Mouse (Mus musculus) hindbrain, postnatal 0 days (tissue): ENCODE measurements around the gene Borcs5. TPM values are rescaled to one million over a fixed set of nuclear protein-coding genes. Genes with fewer than 3 reads are reported as not detected.

Experiments used
- ATAC-seq: fragments of 200-750 bp; cut with Nextera tagmentation; 2 replicates; pipeline ENCODE4 v1.8.0; 2017; ENCODE audit warnings: mild to moderate bottlenecking, moderate TSS enrichment, moderate library complexity
- DNase-seq: peaks from one replicate; pipeline ENCODE4 v3.0.0-alpha.2; 2015; ENCODE audit warnings: low spot score
- H3K27ac ChIP-seq: fragments of 300-500 bp; sonication (generic); 2 replicates; pipeline ENCODE4 v1.5.1; 2014; ENCODE audit warnings: mild to moderate bottlenecking
- H3K27me3 ChIP-seq: fragments of 300-500 bp; sonication (generic); 2 replicates; pipeline ENCODE4 v1.6.1; 2014; ENCODE audit warnings: low read length, mixed read lengths; ENCODE audit not compliant: insufficient read depth
- H3K36me3 ChIP-seq: fragments of 300-500 bp; sonication (generic); 2 replicates; pipeline ENCODE4 v1.6.1; 2014; ENCODE audit warnings: low read length, mixed read lengths; ENCODE audit not compliant: insufficient read depth
- H3K4me1 ChIP-seq: fragments of 300-500 bp; sonication (generic); 2 replicates; pipeline ENCODE4 v1.6.1; 2014; ENCODE audit warnings: antibody characterized with exemption, low read length, mixed read lengths; ENCODE audit not compliant: insufficient read depth
- H3K4me2 ChIP-seq: fragments of 300-500 bp; sonication (generic); 2 replicates; pipeline ENCODE4 v1.6.1; 2014; ENCODE audit warnings: low read depth, mild to moderate bottlenecking, low read length, moderate library complexity, mixed read lengths
- H3K4me3 ChIP-seq: fragments of 300-500 bp; sonication (generic); 2 replicates; pipeline ENCODE4 v1.5.1; 2014; ENCODE audit warnings: low read length
- H3K9ac ChIP-seq: fragments of 300-500 bp; sonication (generic); replicated peaks from 2 replicates; pipeline ENCODE4 v1.6.1; 2014; ENCODE audit warnings: mild to moderate bottlenecking, low read length, moderate library complexity, mixed read lengths
- H3K9me3 ChIP-seq: fragments of 300-500 bp; sonication (generic); 2 replicates; pipeline ENCODE4 v1.6.1; 2016; ENCODE audit warnings: low read length, mixed read lengths
- CTCF ChIP-seq: IDR thresholded peaks from 2 replicates; pipeline ENCODE4 v1.5.1; 2016; ENCODE audit warnings: antibody characterized with exemption, control low read depth, low read depth
- WGBS: fragments of 180-500 bp; shearing (Covaris S2); extraction: QIAGEN DNeasy Blood & Tissue Kit; methylation state at CpG from one replicate; pipeline ENCODE4 v1.1.7; 2014; 5-methylcytosine and 5-hydroxymethylcytosine counted together
- polyA plus RNA-seq: library from polyadenylated mRNA; unstranded; fragments of >200 nt; fragmentation: Nextera tagmentation; extraction: Ambion mirVana; gene quantifications from 2 replicates; pipeline ENCODE4 v1.2.1, GENCODE M21; 2015
- total RNA-seq: library from RNA; depleted of rRNA; stranded (reverse); fragments of >200 nt; gene quantifications from 2 replicates; pipeline ENCODE4 v1.2.3, GENCODE M21; 2014

The Borcs5 gene
- total and polyA plus RNA-seq, 2 experiments from 2014 or later: 39.5 to 71.4 TPM

DNA sequence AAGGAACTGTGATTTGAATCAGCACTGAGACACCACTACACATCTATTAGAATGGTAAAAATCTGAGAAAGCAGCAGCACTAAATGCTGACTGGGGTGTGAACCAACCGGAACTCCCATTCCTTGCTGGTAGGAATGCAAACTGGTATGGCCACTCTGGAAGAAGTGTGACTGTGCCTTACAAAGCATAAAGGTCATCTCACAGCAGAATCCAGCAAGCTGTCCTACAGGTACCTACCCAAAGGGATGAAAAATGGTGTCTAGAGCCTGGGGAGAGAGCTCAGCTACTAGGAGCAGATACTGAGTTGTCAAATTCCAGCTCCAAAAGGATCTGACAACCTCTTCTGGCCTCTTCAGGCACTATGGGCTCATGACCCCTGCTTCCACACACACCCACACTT, 12.7 kb upstream of the Borcs5 start:
- ATAC-seq (no peak), DNase-seq (no peak)
- Histone ChIP-seq H3K27me3 (no peaks in the 10 kb centered on the region), H3K9ac (no peak overlapping the region), H3K4me3 (no peak overlapping the region), H3K4me2 (no peak overlapping the region), H3K36me3 (no peaks in the 10 kb centered on the region), H3K27ac (no peak overlapping the region), H3K9me3 (no peaks in the 10 kb centered on the region), H3K4me1 (no peaks in the 10 kb centered on the region)
- 97% methylated on average over 1 of the region's 1 CpGs for WGBS
- TF ChIP-seq CTCF: no peak

DNA sequence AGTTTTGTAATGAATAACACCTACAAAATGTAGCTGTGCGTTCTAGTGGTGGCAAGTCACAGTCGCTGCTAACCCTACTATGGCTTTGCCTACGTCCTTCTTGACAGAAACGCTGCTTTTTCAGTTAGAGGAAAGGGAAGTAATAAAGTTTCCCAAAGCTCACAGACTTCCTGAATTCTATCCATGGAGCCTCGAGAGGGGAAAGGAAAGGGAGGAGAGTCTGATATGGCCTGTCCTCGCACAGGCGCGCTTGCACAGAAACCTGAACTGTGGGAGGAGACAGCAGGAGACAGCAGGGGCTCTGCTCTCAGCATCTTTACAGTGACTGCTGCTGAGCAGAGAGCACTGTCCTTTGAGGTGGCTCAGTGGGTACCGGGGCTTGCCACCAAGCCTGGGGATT, 8.9 kb upstream of the Borcs5 start:
- peaks cover 4% of the 10 kb centered on the region; the same call in 1 of the 2 replicates for H3K4me1 ChIP-seq

GRCm38 (mm10) chr6:134631947-134632687, 7.2 kb upstream of the Borcs5 start, which contains the start of gene Mansc1:
TSS of gene Mansc1 (minus strand) at chr6:134632488.
- TF ChIP-seq CTCF: 0 out of 2 replicates have a peak, but pooled peaks have one; percentile 1
- peaks cover 4% of the 10 kb centered on the region; the same call in 1 of the 2 replicates for H3K4me1 ChIP-seq
- no peaks in the 10 kb centered on the region for H3K9me3 ChIP-seq
- peak within 1 kb of the TSS; percentile 52 for H3K9ac ChIP-seq
- H3K4me3 ChIP-seq: peak within 1 kb of the TSS; percentile 55
- peak within 1 kb of the TSS; percentile 93 for H3K4me2 ChIP-seq
- peak; percentile 53 for DNase-seq
- no peaks in the 10 kb centered on the region for H3K36me3 ChIP-seq
- no peak within 1 kb of the TSS for H3K27ac ChIP-seq
- H3K27me3 ChIP-seq: no peaks in the 10 kb centered on the region; the same call in 1 of the 2 replicates
- WGBS: 2% methylated on average over 46 of the region's 46 CpGs
- ATAC-seq: peak; percentile 80

More for the DNA sequence above, 8.9 kb upstream of the Borcs5 start:
- Histone ChIP-seq H3K4me2 (no peak overlapping the region), H3K4me3 (no peak overlapping the region), H3K36me3 (no peaks in the 10 kb centered on the region), H3K27ac (no peak overlapping the region), H3K9me3 (no peaks in the 10 kb centered on the region), H3K9ac (no peak overlapping the region), H3K27me3 (no peaks in the 10 kb centered on the region; the same call in 1 of the 2 replicates)
- ATAC-seq (no peak), DNase-seq (no peak)
- TF ChIP-seq CTCF: no peak
- WGBS: 77% methylated on average over 9 of the region's 9 CpGs

DNA sequence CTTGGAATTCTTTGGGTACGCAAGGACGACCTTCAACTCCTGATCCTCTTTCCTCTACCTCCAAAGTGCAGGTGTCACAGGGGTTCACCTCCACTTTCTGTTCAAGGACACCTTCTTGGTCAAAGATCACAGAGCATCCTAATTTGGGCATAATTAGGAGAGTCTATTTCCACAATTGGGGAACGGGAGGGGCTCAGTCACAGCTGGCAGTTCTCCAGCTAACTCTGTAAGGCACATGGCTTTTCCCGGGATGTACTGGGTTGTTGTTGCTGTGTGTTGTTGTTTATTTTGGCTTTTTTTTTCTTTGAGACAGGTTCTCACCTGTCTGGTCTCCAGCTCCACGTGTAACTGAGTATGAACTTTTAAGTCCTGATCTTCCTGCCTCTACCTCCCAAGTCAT, 6.6 kb upstream of the Borcs5 start:
- 41% methylated on average over 5 of the region's 5 CpGs for WGBS
- no peaks in the 10 kb centered on the region for H3K9me3 ChIP-seq
- H3K27ac ChIP-seq: no peak overlapping the region
- peak overlapping the region; percentile 55 for H3K4me3 ChIP-seq
- H3K9ac ChIP-seq: peak overlapping the region; percentile 52; the same call in 1 of the 2 replicates
- no peak for ATAC-seq
- H3K27me3 ChIP-seq: no peaks in the 10 kb centered on the region; the same call in 1 of the 2 replicates
- peak overlapping the region; percentile 93 for H3K4me2 ChIP-seq
- no peak for TF ChIP-seq CTCF
- H3K36me3 ChIP-seq: no peaks in the 10 kb centered on the region
- DNase-seq: no peak
- H3K4me1 ChIP-seq: peaks cover 4% of the 10 kb centered on the region; the same call in 1 of the 2 replicates

DNA sequence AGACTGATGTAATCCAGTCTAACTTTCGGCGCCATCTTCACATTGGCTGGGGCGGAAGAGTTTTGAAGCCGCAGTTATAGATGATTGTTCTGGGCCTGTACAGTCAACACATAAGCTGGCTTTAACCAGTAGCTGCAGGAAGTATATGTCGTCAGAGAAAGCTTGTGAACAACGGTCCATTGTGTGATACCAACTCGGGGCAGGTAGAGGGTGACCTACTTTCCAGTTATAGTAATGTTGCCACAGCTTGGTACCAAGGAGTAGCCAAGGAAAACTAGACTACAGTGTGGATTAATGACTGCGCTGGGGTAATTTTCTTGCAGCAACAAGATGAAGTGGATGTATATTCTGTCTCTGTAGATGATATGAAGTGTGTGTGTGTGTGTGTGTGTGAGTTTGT, 5.8 kb upstream of the Borcs5 start:
- DNase-seq (no peak), ATAC-seq (no peak)
- Histone ChIP-seq H3K36me3 (no peaks in the 10 kb centered on the region), H3K4me3 (no peak overlapping the region), H3K4me2 (no peak overlapping the region), H3K27me3 (no peaks in the 10 kb centered on the region; the same call in 1 of the 2 replicates), H3K27ac (no peak overlapping the region), H3K9me3 (no peaks in the 10 kb centered on the region), H3K4me1 (peaks cover 4% of the 10 kb centered on the region; the same call in 1 of the 2 replicates), H3K9ac (no peak overlapping the region)
- TF ChIP-seq CTCF: no peak
- 88% methylated on average over 8 of the region's 8 CpGs for WGBS

- 55% methylated on average over 4 of the region's 4 CpGs for WGBS
- H3K9ac ChIP-seq: no peak overlapping the region
- ATAC-seq: no peak
- H3K4me2 ChIP-seq: no peak overlapping the region
- no peak for DNase-seq
- H3K36me3 ChIP-seq: no peaks in the 10 kb centered on the region
- no peak overlapping the region for H3K27ac ChIP-seq
- no peak for TF ChIP-seq CTCF
- no peak overlapping the region for H3K4me3 ChIP-seq
- peaks cover 4% of the 10 kb centered on the region; the same call in 1 of the 2 replicates for H3K4me1 ChIP-seq
- H3K9me3 ChIP-seq: no peaks in the 10 kb centered on the region
- no peaks in the 10 kb centered on the region; the same call in 1 of the 2 replicates for H3K27me3 ChIP-seq
Observed at GRCm38 (mm10) chr6:134636476-134636875, 2.8 kb upstream of the Borcs5 start.

- no peaks in the 10 kb centered on the region for H3K36me3 ChIP-seq
- no peak overlapping the region for H3K9ac ChIP-seq
- no peaks in the 10 kb centered on the region for H3K27me3 ChIP-seq
- ATAC-seq: no peak
- no peak overlapping the region for H3K27ac ChIP-seq
- H3K9me3 ChIP-seq: no peaks in the 10 kb centered on the region
- whole genome bisulfite sequencing: 93% methylated on average over 1 of the region's 1 CpGs
- TF ChIP-seq CTCF: no peak
- no peak overlapping the region for H3K4me3 ChIP-seq
- H3K4me1 ChIP-seq: no peaks in the 10 kb centered on the region
- H3K4me2 ChIP-seq: no peak overlapping the region
- no peak for DNase-seq
Observed at GRCm38 (mm10) chr6:134639900-134640299, 590 bp downstream of the Borcs5 start.
